Mouse (Mus musculus) midbrain, embryonic 14.5 days (tissue): ENCODE measurements around the gene Vps13a. TPM values are rescaled to one million over a fixed set of nuclear protein-coding genes. Genes with fewer than 3 reads are reported as not detected.

Experiments
- ATAC-seq: fragments of 200-750 bp; cut with Nextera tagmentation; 2 replicates; pipeline ENCODE4 v1.8.0; 2017; ENCODE audit warnings: moderate number of reproducible peaks, moderate library complexity; ENCODE audit not compliant: low FRiP score, low TSS enrichment
- DNase-seq: peaks from one replicate; pipeline ENCODE4 v3.0.0-alpha.2; 2015
- H3K27ac ChIP-seq: fragments of 300-500 bp; sonication (generic); replicated peaks from 2 replicates; pipeline ENCODE4 v1.5.1; 2014; ENCODE audit warnings: mild to moderate bottlenecking, low read depth, low read length, moderate library complexity
- H3K27me3 ChIP-seq: fragments of 300-500 bp; sonication (generic); 2 replicates; pipeline ENCODE4 v1.6.1; 2014; ENCODE audit warnings: low read length, control low read depth, mixed read lengths; ENCODE audit not compliant: control insufficient read depth, insufficient read depth
- H3K36me3 ChIP-seq: fragments of 300-500 bp; sonication (generic); 2 replicates; pipeline ENCODE4 v1.6.1; 2014; ENCODE audit warnings: low read length, control low read depth; ENCODE audit not compliant: control insufficient read depth, insufficient read depth
- H3K4me1 ChIP-seq: fragments of 300-500 bp; sonication (generic); 2 replicates; pipeline ENCODE4 v1.6.1; 2014; ENCODE audit warnings: mild to moderate bottlenecking, antibody characterized with exemption, low read length, control low read depth; ENCODE audit not compliant: control insufficient read depth, insufficient read depth
- H3K4me2 ChIP-seq: fragments of 300-500 bp; sonication (generic); 2 replicates; pipeline ENCODE4 v1.6.1; 2014; ENCODE audit warnings: mild to moderate bottlenecking, low read length, moderate library complexity
- H3K4me3 ChIP-seq: fragments of 300-500 bp; sonication (generic); replicated peaks from 2 replicates; pipeline ENCODE4 v1.5.1; 2014; ENCODE audit warnings: low read depth, low read length
- H3K9ac ChIP-seq: fragments of 300-500 bp; sonication (generic); replicated peaks from 2 replicates; pipeline ENCODE4 v1.6.1; 2014; ENCODE audit warnings: mild to moderate bottlenecking, low read length, moderate library complexity
- H3K9me3 ChIP-seq: fragments of 300-500 bp; sonication (generic); 2 replicates; pipeline ENCODE4 v1.6.1; 2016; ENCODE audit warnings: low read length, control low read depth, mixed read lengths; ENCODE audit not compliant: control insufficient read depth
- WGBS: fragments of 180-500 bp; shearing (Covaris S2); extraction: QIAGEN DNeasy Blood & Tissue Kit; methylation state at CpG from one replicate; pipeline ENCODE4 v1.1.7; 2014; 5-methylcytosine and 5-hydroxymethylcytosine counted together
- polyA plus RNA-seq: library from polyadenylated mRNA; unstranded; fragments of >200 nt; fragmentation: Nextera tagmentation; extraction: Ambion mirVana; gene quantifications from 2 replicates; pipeline ENCODE4 v1.2.1, GENCODE M21; 2014

The Vps13a gene
- polyA plus RNA-seq, 1 experiment from 2014 or later, result 11.7 TPM

DNA sequence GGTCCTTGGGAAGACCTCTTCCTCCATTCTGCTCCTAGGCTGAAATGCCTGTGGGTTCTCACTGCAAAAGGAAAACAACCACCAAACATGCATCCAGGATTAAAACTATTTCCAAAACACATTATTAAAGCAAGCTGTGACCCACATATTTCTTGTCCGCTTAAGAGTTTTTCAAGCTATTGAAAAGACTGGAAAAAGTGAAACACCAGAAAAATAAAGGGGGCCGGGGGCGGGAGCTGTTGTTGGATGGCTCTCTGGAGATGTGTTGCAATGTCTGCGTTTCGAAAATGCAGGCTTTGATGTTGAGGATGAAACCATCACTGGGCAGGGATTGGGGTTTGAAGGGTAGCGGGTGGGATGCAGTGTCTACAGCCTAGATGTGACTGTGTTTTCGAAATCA is 196.2 kb downstream of the Vps13a start:
- ATAC-seq, result no peak
- Histone ChIP-seq H3K4me1 (no peaks in the 10 kb centered on the region), H3K4me2 (no peak overlapping the region), H3K27me3 (no peaks in the 10 kb centered on the region), H3K9me3 (0 out of 2 replicates have a peak, but pooled peaks cover 5% of the 10 kb centered on the region), H3K27ac (no peak overlapping the region), H3K4me3 (no peak overlapping the region), H3K9ac (no peak overlapping the region), H3K36me3 (no peaks in the 10 kb centered on the region)
- DNase-seq, result no peak
- 89% methylated on average over 7 of the region's 7 CpGs for WGBS

GRCm38 (mm10) chr19:16580501-16580900 is 200.2 kb downstream of the Vps13a start:
- H3K4me3 ChIP-seq, result no peak overlapping the region
- no peak for ATAC-seq
- no peaks in the 10 kb centered on the region for H3K4me1 ChIP-seq
- H3K4me2 ChIP-seq, result no peak overlapping the region
- no peaks in the 10 kb centered on the region for H3K27me3 ChIP-seq
- no peak overlapping the region for H3K9ac ChIP-seq
- H3K9me3 ChIP-seq, result 0 out of 2 replicates have a peak, but pooled peaks cover 5% of the 10 kb centered on the region
- 92% methylated on average over 8 of the region's 8 CpGs for WGBS
- no peak overlapping the region for H3K27ac ChIP-seq
- no peaks in the 10 kb centered on the region for H3K36me3 ChIP-seq
- DNase-seq, result no peak

- no peak overlapping the region for H3K4me3 ChIP-seq
- H3K9ac ChIP-seq, result no peak overlapping the region
- H3K36me3 ChIP-seq, result no peaks in the 10 kb centered on the region
- no peak for DNase-seq
- no peaks in the 10 kb centered on the region for H3K4me1 ChIP-seq
- no peak for ATAC-seq
- WGBS, result 85% methylated on average over 7 of the region's 7 CpGs
- no peaks in the 10 kb centered on the region for H3K27me3 ChIP-seq
- H3K4me2 ChIP-seq, result no peak overlapping the region
- H3K27ac ChIP-seq, result no peak overlapping the region
- 0 out of 2 replicates have a peak, but pooled peaks cover 5% of the 10 kb centered on the region for H3K9me3 ChIP-seq
Measured at GRCm38 (mm10) chr19:16579656-16580260, 201.0 kb downstream of the Vps13a start.

DNA sequence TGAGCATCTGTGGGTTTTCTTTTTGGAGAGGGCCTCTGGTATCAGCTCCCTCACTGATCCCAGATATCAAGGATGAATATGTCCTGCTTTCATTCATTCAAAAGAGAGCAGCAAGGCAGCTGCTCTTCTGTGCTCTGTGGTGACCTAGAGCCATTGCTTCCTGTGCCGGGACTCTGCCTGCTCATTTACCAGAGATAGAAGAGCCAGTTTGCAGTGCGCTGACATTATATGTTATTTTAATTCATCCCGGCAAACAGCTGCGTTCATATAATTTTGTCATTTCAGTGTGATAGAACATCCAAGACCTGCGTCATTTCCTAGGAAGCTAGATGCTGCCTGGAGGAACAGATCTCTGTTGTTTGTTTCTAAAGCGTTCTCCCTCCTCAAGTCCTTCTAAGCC is 203.9 kb downstream of the Vps13a start:
- H3K36me3 ChIP-seq, result no peaks in the 10 kb centered on the region
- no peak for DNase-seq
- H3K27ac ChIP-seq, result no peak overlapping the region
- H3K9ac ChIP-seq, result no peak overlapping the region
- H3K4me3 ChIP-seq, result no peak overlapping the region
- WGBS, result 93% methylated on average over 6 of the region's 6 CpGs
- no peaks in the 10 kb centered on the region for H3K27me3 ChIP-seq
- ATAC-seq, result no peak
- no peak overlapping the region for H3K4me2 ChIP-seq
- H3K4me1 ChIP-seq, result no peaks in the 10 kb centered on the region
- 0 out of 2 replicates have a peak, but pooled peaks cover under 1% of the 10 kb centered on the region for H3K9me3 ChIP-seq

Other genes starting within 250 kb of the Vps13a start
- gene Foxb2, start 92.9 kb upstream of the Vps13a start, polyA plus RNA-seq, result not detected in 2 replicates
- gene Prune2, start 175.2 kb upstream of the Vps13a start, polyA plus RNA-seq, result 7.7 and 8.1 TPM in 2 replicates